Mouse (Mus musculus): Measurements from ENCODE around the gene Paqr9.

Gene Paqr9

GRCm38 (mm10) chr9:95544598-95544997 is 14.9 kb upstream of the Paqr9 start:
- no peak for DNase-seq (ENCODE audit: low read depth, low spot score)

GRCm38 (mm10) chr9:95546679-95547078 is 12.8 kb upstream of the Paqr9 start:
- DNase-seq (ENCODE audit: low read depth, low spot score): no peak

- DNase-seq (ENCODE audit: low read depth, low spot score): no peak
Measured at GRCm38 (mm10) chr9:95549626-95550411, 9.6 kb upstream of the Paqr9 start.

- no peak for DNase-seq (ENCODE audit: low read depth, low spot score)
Measured at GRCm38 (mm10) chr9:95550856-95551774, 8.3 kb upstream of the Paqr9 start.

- DNase-seq (ENCODE audit: low read depth, low spot score): no peak
Measured at GRCm38 (mm10) chr9:95552175-95552705, 7.2 kb upstream of the Paqr9 start.

GRCm38 (mm10) chr9:95554231-95555221 is 4.9 kb upstream of the Paqr9 start:
- DNase-seq (ENCODE audit: low read depth, low spot score): no peak

GRCm38 (mm10) chr9:95555233-95555740 is 4.2 kb upstream of the Paqr9 start:
- no peak for DNase-seq (ENCODE audit: low read depth, low spot score)

- no peak for DNase-seq (ENCODE audit: low read depth, low spot score)
Measured at GRCm38 (mm10) chr9:95556067-95556512, 3.4 kb upstream of the Paqr9 start.

GRCm38 (mm10) chr9:95557722-95558121 is 1.7 kb upstream of the Paqr9 start:
- DNase-seq (ENCODE audit: low read depth, low spot score): no peak

- no peak for DNase-seq (ENCODE audit: low read depth, low spot score)
Measured at GRCm38 (mm10) chr9:95558726-95559058, 765 bp upstream of the Paqr9 start.

- DNase-seq (ENCODE audit: low read depth, low spot score): no peak
Measured at GRCm38 (mm10) chr9:95559936-95560735, 679 bp downstream of the Paqr9 start.

GRCm38 (mm10) chr9:95564047-95564446 is 4.6 kb downstream of the Paqr9 start:
- no peak for DNase-seq (ENCODE audit: low read depth, low spot score)

GRCm38 (mm10) chr9:95566394-95566793 is 6.9 kb downstream of the Paqr9 start:
- no peak for DNase-seq (ENCODE audit: low read depth, low spot score)

- DNase-seq (ENCODE audit: low read depth, low spot score): no peak
Measured at GRCm38 (mm10) chr9:95566931-95567330, 7.5 kb downstream of the Paqr9 start.

- no peak for DNase-seq (ENCODE audit: low read depth, low spot score)
Measured at GRCm38 (mm10) chr9:95569249-95569648, 9.8 kb downstream of the Paqr9 start.

- DNase-seq (ENCODE audit: low read depth, low spot score): no peak
Measured at GRCm38 (mm10) chr9:95569966-95570365, 10.5 kb downstream of the Paqr9 start.

- DNase-seq (ENCODE audit: low read depth, low spot score): no peak
Measured at GRCm38 (mm10) chr9:95570604-95571003, 11.1 kb downstream of the Paqr9 start.

- no peak for DNase-seq (ENCODE audit: low read depth, low spot score)
Measured at GRCm38 (mm10) chr9:95571494-95571893, 12.0 kb downstream of the Paqr9 start.

- no peak for DNase-seq (ENCODE audit: low read depth, low spot score)
Measured at GRCm38 (mm10) chr9:95572558-95572957, 13.1 kb downstream of the Paqr9 start.

- DNase-seq (ENCODE audit: low read depth, low spot score): no peak
Measured at GRCm38 (mm10) chr9:95574116-95574515, 14.7 kb downstream of the Paqr9 start.
